Mouse (Mus musculus) neutrophil, adult 5-6 weeks (primary cell): ENCODE measurements at regions not wholly inside any gene's neighbourhood (a gene's known extent, or its start where the extent isn't known, plus 50 kb on each side); places are given as distances from the start of the nearest gene placed in this dataset.

ENCODE experiments used
- ATAC-seq: fragments of 151-379, 151-347 bp; 2 replicates; pipeline ENCODE4 v1.8.0; 2017; ENCODE audit warnings: mild to moderate bottlenecking, moderate TSS enrichment; ENCODE audit not compliant: insufficient number of reproducible peaks, poor library complexity, low FRiP score, severe bottlenecking; ENCODE audit errors: extremely low read depth

DNA sequence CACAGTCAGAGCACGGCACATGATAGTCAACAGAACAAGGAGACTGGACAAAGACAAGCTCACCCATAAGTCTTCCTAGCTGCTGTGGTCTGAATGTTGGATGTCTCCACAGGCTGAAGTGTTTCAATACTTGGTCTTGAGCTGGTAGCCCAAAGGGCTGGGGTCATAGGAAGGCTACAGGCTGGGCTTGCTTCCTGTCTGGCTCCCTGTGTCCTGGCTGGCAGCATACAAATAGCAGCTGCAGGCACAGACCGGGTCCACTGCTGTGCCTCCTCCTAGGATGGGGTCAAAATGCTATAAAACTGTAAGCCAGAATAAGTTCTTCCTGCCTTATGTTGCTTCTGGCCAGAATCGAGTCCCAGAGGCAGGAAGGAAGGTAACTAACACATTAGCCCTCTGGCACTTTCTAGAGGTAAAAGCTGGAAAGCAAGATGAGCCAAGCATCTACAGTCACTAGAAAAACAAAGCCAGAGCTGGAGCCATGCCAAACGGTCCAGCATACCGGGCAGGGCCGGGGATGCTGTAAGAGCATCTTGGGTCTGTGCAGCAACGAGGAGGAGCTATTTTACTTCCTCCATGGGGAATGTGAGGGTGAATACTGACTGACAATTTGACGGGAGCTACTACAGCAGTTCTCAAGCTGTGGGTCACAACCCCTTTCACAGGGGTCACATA, 93.2 kb upstream of the Prok2 start:
- no peak for ATAC-seq

DNA sequence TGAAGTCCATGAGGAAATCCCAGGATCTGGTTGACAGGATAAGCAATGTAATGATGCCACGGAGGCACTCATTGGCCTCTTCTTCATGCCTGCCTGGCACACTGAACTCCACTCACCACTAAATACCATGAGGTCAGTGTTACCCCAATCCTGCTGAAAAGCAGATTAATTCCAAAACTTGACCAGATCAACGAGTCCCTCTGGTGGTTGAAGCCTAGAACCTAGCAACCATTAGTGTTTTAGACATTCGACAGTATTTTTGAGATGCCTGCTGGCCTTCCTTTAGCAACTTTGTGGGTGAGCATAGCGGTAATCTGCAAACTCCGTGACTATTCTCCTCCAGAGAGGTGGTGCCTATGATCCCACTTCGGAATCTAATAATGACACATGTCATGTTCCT, 92.3 kb upstream of the Prok2 start:
- ATAC-seq, result no peak

DNA sequence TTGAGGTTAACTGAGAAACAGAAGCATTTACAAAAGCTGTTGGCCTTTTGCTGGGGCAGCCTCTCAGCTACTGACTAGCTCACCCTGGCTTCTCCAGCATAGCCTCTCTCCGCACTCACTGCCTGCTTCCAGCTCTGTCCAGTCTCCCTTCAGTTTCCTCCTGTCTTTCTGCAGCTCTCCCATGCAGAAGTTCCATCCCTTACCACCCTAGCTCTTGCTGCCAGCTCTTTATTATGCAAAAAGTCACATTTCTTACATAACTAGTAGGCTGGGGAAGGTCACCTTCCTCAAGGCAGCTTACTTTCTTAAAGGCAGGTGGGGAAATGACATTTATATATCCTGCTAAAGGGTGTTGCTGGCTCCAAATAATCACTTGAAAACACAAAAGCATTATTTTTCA, 91.1 kb upstream of the Prok2 start:
- ATAC-seq, result no peak

DNA sequence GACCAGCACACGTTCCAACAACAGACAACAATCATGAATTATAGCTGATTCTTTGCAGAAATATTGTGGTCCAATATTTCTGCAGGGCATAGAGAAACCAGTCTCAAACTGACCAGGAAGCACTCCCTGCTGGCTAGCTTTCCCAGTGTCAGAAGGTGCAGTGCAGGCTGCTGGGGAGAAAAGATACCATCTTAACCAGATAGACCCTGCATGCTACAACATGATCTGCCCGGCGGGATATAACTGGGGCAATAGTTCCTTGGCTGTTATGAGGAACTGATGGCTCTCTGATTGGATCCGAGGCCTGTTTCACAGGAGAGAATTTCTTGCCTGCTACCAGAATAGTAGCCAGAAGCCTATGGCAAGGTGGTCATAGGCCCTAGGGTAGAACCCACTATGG, 86.9 kb upstream of the Prok2 start:
- ATAC-seq, result no peak

DNA sequence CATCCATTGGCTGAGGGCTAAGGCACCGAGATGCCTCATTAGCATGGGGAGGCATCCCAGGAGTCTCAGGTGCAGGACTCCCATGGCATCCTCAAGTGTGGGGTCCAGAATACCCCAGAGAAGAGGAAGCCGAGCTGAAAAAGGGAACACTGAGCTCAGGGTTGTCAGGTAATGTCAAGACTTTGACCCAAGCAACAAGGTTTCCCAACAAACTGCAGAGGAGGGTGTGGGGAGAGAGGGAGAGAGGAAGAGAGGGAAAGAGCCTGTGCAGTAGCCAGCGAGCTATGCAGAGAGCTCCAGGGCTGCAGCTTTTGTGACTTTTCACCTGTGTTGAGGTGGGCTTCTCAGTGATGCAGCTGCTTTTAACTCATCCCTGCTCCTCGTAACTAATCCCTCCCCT, 85.7 kb upstream of the Prok2 start:
- ATAC-seq, result no peak

DNA sequence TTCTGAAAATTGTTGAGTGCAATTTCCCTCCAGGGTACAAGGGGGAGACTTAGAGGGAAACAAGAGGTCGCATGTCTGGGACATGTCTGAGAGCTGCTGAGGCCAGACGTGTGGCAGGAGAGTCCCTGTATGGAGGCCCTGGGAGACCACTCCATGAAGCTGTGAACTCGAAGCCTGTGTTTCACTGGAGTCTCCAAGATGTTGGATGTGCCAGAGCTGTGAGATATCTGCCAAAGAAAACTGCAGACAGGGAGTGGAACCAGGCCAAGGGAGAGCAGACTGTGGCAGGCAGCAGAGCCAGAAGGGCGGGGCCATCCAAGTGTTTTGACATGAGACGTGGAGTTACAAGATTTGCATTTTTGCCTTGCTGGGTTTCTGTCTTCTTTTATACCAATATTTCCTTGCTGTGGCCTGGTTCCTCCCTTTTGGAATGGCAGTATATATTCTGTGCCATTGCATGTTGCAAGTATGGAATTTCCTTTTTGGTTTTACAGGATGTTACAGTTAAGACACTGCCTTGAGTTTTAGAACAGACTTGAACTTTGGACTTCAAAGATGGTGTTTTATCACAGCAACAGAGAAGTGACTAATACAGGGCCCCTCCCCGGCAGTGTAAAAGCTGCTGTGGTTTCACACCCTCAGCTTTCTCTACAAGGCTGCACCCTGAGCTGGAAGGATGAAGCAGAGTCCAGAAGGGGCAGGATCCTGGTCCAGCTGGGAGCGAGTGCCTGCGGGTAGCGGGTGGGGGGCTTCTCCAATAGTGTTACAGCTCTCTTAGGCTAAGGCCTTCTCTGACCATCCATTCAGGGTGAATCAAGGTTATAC, 85.0 kb upstream of the Prok2 start:
- ATAC-seq, result no peak

DNA sequence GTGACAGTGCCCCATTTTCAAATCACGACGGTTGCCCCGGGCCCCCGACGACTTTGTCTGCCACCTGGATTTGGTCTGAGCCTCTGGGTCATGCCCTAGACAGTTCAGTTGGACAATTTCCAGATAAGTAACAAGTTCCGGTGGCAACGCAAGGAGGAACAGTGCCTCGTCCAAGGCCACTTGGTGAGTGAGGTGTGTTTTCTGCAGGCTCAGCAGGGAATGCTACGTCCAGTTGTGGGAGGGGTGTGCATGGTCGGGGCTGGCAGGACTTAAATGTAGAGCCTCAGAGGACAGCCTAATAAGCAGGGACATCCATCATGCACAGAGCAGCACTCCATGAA, 78.7 kb upstream of the Prok2 start:
- ATAC-seq, result no peak

DNA sequence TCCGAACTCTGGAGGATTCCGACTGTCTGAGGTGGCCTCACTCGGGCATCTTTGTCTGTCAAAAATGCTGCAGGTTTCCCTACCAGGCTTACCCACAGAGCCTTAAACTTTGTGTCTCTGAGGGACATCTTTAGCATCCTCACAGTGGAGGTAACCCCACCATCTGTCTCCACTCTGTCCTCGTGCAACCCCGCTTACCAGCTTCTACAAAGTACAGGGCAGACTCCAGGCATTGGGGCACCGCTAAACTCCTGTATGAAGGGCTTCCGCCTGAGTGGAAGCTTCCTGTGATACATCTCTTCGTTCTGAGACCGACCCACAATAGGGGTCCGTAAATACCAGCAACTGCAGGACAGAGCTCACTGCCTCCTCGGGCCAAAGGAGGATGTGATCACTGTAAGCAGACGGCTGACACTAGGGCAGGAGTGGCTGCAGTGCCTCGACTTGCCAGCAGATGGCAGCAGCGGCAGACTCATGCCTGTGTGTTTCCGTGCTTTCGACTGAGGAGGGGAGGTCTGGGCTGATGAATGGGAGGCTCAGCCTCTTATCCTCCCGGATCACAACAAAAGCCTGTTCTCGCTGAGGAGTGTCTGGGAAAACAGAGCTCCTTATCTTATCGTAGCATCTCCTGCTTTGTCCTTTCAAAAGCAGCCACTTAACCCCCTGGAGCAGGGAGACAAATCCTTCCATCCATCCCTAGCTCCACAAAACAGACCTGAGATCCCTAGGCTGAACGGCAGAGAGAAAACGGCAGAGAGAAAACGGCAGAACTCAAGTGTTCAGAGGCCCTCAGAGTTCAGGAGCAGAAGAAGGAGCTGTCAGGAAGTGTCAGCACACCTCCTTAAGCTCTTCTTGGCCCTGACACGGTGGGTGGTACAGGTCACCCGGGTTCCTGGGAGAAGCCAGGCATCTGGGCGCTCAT, 78.1 kb upstream of the Prok2 start:
- peak; percentile 86 for ATAC-seq

DNA sequence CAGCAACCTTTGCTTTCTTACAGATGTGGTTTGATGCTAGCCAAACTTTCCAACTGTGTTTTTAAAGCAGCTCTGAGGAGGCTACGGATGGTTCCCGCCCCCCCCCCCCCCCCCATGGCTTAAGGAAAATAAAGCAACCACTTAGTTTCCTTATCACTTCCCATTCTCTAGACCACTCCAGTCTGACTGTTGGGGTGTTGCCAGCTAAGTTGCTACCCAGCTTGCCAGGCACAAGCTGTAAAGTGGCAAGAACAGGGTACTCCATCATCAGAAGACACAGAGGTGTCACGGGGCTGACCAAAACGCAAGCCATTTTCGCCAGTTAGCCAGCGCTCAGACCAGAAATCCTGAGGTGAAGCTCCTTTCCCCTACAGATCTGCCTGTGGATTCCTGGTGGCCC, 74.7 kb upstream of the Prok2 start:
- no peak for ATAC-seq

DNA sequence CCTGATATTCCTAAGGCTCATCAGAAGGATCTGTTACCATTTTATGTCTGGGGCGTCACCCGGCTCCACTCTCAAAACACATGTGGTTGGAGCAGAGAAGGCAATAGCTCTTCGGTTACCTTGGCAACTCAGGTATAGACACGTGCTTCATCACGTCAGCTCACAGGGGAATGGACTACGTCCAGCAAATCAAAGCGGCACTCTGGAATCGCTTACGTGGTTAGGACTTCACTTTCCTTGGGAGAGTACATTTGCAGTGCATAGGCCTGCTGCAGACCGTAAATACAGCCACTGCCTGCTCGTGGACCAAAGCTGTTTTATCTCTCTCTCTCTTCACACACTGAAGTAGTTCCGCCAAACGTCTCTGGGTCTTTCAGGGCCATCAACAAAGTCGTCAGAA, 74.1 kb upstream of the Prok2 start:
- ATAC-seq, result no peak

DNA sequence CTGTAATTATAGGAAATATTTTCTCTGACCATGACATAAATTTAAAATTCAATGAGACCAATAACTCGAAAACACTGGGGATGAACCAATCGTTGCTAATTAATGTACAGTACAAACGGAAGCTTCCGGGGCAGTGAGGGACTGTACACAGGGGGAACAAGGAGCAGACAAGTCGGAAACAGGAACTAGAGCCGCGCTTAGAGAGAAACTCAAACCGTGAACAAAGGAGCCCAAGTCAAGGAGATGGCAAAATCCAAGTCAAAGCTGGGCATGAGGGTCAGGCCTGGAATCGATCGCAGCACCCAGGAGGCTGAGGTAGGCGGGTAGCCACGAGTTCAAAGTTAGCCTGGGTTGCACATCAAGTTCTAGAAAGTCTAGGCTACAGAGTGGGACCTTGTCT, 70.2 kb upstream of the Prok2 start:
- no peak for ATAC-seq

DNA sequence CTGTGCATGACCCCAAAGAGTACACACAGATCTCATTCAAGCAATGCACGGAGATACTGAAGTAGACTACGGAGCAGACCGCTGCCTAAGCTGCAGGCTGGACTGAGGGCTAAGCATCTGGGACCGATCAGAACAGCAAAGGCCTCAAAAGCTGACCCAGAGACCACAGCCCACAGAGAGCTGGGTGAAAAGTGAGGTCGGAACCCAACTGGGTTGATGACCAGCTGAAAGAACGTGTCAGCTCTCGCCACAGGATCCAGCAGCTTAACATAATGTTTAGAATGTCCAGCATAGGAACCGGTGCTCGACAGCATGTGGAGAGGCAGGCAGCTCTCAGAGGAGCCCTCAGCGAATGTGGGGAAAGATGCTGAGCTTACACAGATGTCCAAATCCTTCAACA, 67.4 kb upstream of the Prok2 start:
- no peak for ATAC-seq

DNA sequence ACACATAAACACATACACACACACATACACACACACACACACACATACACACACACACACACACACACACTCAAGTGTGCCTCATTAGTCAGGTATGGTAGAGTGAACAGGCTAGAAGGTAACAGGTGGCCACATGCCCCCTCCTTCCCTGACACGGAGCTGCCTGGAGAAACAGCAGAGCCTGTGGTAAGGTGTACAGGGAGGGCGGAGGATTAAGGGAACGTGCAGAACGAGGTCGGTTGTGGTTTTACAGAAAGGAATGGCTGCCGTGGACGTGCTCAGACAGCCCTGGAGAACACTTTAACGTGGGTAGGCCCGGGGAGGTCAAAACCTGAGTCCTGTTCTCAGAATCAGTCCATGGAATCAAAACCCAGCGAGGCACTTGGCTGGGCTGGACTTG, 66.2 kb upstream of the Prok2 start:
- ATAC-seq, result no peak

DNA sequence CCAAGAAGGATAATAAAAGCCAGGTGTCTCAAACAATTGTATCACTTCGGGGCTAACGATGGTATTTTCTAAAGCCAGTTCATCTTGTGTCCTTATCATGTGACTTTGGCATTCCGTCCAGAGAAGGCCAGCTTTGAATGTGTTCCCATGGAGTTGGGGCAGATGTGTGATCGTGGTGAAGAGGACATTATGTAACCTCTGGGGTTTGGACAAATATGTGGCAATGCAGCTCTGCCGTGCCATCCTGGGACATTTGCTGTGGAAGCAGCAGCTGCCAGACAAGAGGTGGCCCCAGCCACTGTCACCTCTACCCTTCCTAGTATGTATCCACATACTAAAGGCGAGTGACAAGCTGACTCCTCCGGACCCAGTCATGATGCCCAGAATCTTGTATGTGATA, 60.8 kb upstream of the Prok2 start:
- ATAC-seq, result no peak

DNA sequence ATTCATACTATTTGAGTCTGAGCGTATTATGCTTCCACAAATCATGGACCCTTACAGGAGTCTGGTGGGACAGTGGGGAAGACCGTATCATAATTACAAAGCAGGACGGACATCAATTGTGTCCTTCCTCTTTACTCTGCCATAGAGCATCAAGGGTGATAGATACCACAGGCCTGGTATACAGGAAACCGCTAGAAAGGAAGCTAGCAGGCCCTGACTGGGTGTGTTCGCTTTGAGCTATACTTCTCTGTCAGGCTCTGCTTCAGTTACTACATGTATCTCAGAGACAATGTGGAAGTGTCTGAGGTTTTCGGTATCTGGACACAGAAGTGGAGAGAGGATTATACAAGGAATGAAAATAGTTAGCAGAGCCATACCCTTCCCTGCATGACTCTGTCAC, 59.0 kb upstream of the Prok2 start:
- peak; percentile 65; the same call in 1 of the 2 replicates for ATAC-seq

DNA sequence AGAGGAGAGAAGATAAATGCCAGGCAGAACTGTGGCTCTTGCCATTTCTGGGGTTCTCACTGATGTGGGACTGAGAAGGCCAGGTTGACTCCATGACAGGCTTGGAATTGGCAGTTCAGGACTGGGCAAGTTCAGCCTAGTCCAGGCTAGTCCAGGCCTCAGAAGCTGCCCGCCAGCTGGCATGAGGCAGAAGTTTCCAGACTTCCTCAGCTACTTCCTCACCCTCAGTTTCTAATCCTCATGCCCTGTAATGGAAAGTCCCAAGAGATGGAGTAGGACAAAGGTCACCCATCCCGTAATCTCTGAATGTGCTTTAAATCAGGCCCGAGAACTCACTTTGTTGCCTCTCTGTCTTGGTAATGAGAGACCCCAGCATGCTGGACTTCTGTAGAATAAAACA, 58.6 kb upstream of the Prok2 start:
- no peak for ATAC-seq

DNA sequence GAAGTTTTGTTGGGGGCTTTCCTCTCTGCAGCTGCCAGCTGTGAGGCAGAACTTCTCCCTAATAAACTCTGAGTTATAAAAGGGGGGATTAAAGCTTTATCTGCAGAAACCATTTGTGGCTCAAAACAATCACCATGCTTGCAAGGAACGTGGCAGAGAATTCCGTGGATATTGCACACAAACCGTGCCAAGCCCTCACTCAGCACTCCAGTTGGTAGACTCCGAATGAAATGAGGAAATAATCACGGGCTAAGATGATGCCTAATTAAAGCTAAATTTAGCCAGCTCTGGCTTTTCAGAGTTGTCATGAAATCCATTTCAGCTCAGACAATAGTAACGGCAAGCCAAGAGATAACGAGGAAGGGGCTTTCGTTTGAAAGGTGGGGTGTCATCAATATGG, 58.1 kb upstream of the Prok2 start:
- ATAC-seq, result no peak

DNA sequence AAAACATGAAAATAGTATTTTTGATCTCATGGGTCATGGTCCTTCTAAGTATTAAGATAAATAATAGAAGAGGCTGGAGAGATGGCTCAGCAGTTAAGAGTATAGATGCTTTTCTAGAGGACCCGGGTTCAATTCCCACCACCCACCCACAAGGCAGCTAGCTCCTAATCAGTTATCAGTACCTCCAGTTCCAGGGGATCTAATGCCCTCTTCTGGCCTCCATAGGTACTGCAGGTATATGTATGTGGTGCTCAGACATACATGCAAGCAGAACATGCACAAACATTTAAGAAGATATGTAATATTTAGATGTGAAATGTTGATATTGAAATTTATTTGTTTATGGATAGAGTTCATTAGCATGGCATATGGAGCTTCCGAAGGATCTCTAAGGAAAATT, 56.8 kb upstream of the Prok2 start:
- no peak for ATAC-seq
